Mouse (Mus musculus) ES-Bruce4 (cell line): ENCODE measurements at regions not wholly inside any gene's neighbourhood (a gene's known extent, or its start where the extent isn't known, plus 50 kb on each side); places are given as distances from the start of the nearest gene placed in this dataset.

Experiments
- CTCF ChIP-seq: IDR thresholded peaks from one replicate; pipeline ENCODE4 v1.8.1; 2011; ENCODE audit warnings: low read depth, low read length
- EP300 ChIP-seq: IDR thresholded peaks from 2 replicates; pipeline ENCODE4 v1.6.1; 2011; ENCODE audit warnings: low read depth, low read length; ENCODE audit not compliant: insufficient read depth
- POLR2A ChIP-seq: IDR thresholded peaks from one replicate; pipeline ENCODE4 v1.8.1; 2011; ENCODE audit warnings: low read length; ENCODE audit not compliant: insufficient read depth

- TF ChIP-seq CTCF (no peak), EP300 (no peak), POLR2A (no peak)
Observed at GRCm38 (mm10) chr17:4866026-4866896, 127.9 kb upstream of the Arid1b start.
